Mouse (Mus musculus) adrenal gland, adult 18-20 months (tissue): Measurements from ENCODE around the gene Rrp1. TPM values are rescaled to one million over a fixed set of nuclear protein-coding genes. Genes with fewer than 3 reads are reported as not detected.

Source experiments
- DNase-seq, 2 experiments: peaks; one replicate each; pipeline ENCODE4 v3.0.0; 2021 to 2022; ENCODE audit warnings: low spot score in 2 of 2
- long read RNA-seq, 2 experiments: library from polyadenylated mRNA; stranded (forward); transcript quantifications; one replicate each; pipeline ENCODE4 v2.0.0; 2021
- total RNA-seq, 2 experiments: library from RNA; stranded (reverse); gene quantifications; 1 replicate in 1 of 2; 2 replicates in 1 of 2; pipeline ENCODE4 v1.2.3; 2021

The Rrp1 gene
- total RNA-seq: 100 to 1,000 TPM; 255 to 265 TPM
- long read RNA-seq, experiment 1, partial matches to known transcripts: 3 of 27 reads
- long read RNA-seq, experiment 1, other reads (novel, unspliced or antisense): 24 of 27 reads
- long read RNA-seq, experiment 2, partial matches to known transcripts: 14 of 56 reads
- long read RNA-seq, experiment 2, other reads (novel, unspliced or antisense): 42 of 56 reads

- DNase-seq: peak; percentile 96 to 97
Measured at GRCm38 (mm10) chr10:78412319-78413151, at the start of gene Rrp1. Gene Rrp1 (minus strand): TSS chr10:78413043.

GRCm38 (mm10) chr10:78461767-78462166 is 48.9 kb upstream of the Rrp1 start:
- DNase-seq: no peak

- no peak for DNase-seq
Measured at GRCm38 (mm10) chr10:78460463-78460862, 47.6 kb upstream of the Rrp1 start.

- DNase-seq: no peak
Measured at GRCm38 (mm10) chr10:78458348-78459111, 45.7 kb upstream of the Rrp1 start.

GRCm38 (mm10) chr10:78457495-78458347 is 44.9 kb upstream of the Rrp1 start:
- peak in 1 of 2 experiments; percentile 57 for DNase-seq

GRCm38 (mm10) chr10:78456696-78457095 is 43.9 kb upstream of the Rrp1 start:
- no peak for DNase-seq

GRCm38 (mm10) chr10:78452641-78453040 is 39.8 kb upstream of the Rrp1 start:
- DNase-seq: no peak

- DNase-seq: no peak
Measured at GRCm38 (mm10) chr10:78450761-78451160, 37.9 kb upstream of the Rrp1 start.

GRCm38 (mm10) chr10:78447396-78447795 is 34.6 kb upstream of the Rrp1 start:
- DNase-seq: no peak

- no peak for DNase-seq
Measured at GRCm38 (mm10) chr10:78446195-78446594, 33.4 kb upstream of the Rrp1 start.

GRCm38 (mm10) chr10:78442292-78442691 is 29.4 kb upstream of the Rrp1 start:
- no peak for DNase-seq

GRCm38 (mm10) chr10:78441606-78442005 is 28.8 kb upstream of the Rrp1 start:
- DNase-seq: no peak

GRCm38 (mm10) chr10:78440812-78441211 is 28.0 kb upstream of the Rrp1 start:
- no peak for DNase-seq

GRCm38 (mm10) chr10:78439990-78440389 is 27.1 kb upstream of the Rrp1 start:
- no peak for DNase-seq

GRCm38 (mm10) chr10:78439550-78439949 is 26.7 kb upstream of the Rrp1 start:
- no peak for DNase-seq

GRCm38 (mm10) chr10:78438094-78438493 is 25.3 kb upstream of the Rrp1 start:
- peak; percentile 83 to 87 for DNase-seq

GRCm38 (mm10) chr10:78432853-78433252 is 20.0 kb upstream of the Rrp1 start:
- DNase-seq: no peak

- DNase-seq: no peak
Measured at GRCm38 (mm10) chr10:78429776-78430175, 16.9 kb upstream of the Rrp1 start.

GRCm38 (mm10) chr10:78429180-78429579 is 16.3 kb upstream of the Rrp1 start:
- DNase-seq: no peak

GRCm38 (mm10) chr10:78428070-78428469 is 15.2 kb upstream of the Rrp1 start:
- no peak for DNase-seq
